Mouse (Mus musculus): ENCODE measurements around the gene Olfr731. TPM values are rescaled to one million over a fixed set of nuclear protein-coding genes. Genes with fewer than 3 reads are reported as not detected.

Olfr731 gene
- polyA plus RNA-seq (2011; ENCODE audit: insufficient read length, low read depth, missing spikeins) = not detected in 2 replicates

GRCm38 (mm10) chr14:50241766-50242165 is at the start of gene Olfr731:
Gene Olfr731, minus strand, starts transcription at chr14:50241866.
- Histone ChIP-seq H3K4me3 (ENCODE audit: insufficient read depth, low read length) (no peak within 1 kb of the TSS), H3K27ac (ENCODE audit: insufficient read depth, low read length) (no peak within 1 kb of the TSS), H3K4me1 (ENCODE audit: control insufficient read depth, insufficient read depth, low read length) (no peaks in the 10 kb centered on the region)
- TF ChIP-seq POLR2A (IDR thresholded peaks at IDR 0.05; ENCODE audit: low read depth, low read length) (no peak), CTCF (IDR thresholded peaks at IDR 0.05; ENCODE audit: borderline replicate concordance, insufficient read depth, low read length) (no peak)

GRCm38 (mm10) chr14:50284106-50284505 is 42.4 kb upstream of the Olfr731 start, which contains the start of gene Olfr732:
Gene Olfr732, minus strand, starts transcription at chr14:50284206.
- Histone ChIP-seq H3K27ac (ENCODE audit: insufficient read depth, low read length) (no peak within 1 kb of the TSS), H3K4me1 (ENCODE audit: control insufficient read depth, insufficient read depth, low read length) (no peaks in the 10 kb centered on the region), H3K4me3 (ENCODE audit: insufficient read depth, low read length) (no peak within 1 kb of the TSS)
- TF ChIP-seq POLR2A (IDR thresholded peaks at IDR 0.05; ENCODE audit: low read depth, low read length) (no peak), CTCF (IDR thresholded peaks at IDR 0.05; ENCODE audit: borderline replicate concordance, insufficient read depth, low read length) (no peak)

GRCm38 (mm10) chr14:50188098-50188497 is 53.6 kb downstream of the Olfr731 start, which contains the start of gene Olfr730:
Gene Olfr730, minus strand, starts transcription at chr14:50188198.
- no peak for TF ChIP-seq POLR2A (IDR thresholded peaks at IDR 0.05; ENCODE audit: low read depth, low read length)
- TF ChIP-seq CTCF (IDR thresholded peaks at IDR 0.05; ENCODE audit: borderline replicate concordance, insufficient read depth, low read length) = no peak

More at GRCm38 (mm10) chr14:50188098-50188497, 53.6 kb downstream of the Olfr731 start, which contains the start of gene Olfr730:
- Histone ChIP-seq H3K4me3 (ENCODE audit: insufficient read depth, low read length) (no peak within 1 kb of the TSS), H3K4me1 (ENCODE audit: control insufficient read depth, insufficient read depth, low read length) (no peaks in the 10 kb centered on the region), H3K27ac (ENCODE audit: insufficient read depth, low read length) (no peak within 1 kb of the TSS)

Other genes starting within 250 kb of the Olfr731 start
- gene Olfr725, start 201.5 kb downstream of the Olfr731 start, polyA plus RNA-seq (2011; ENCODE audit: insufficient read length, low read depth, missing spikeins) = not detected in 2 replicates
- not detected in 2 replicates for gene Olfr726, start 150.9 kb downstream of the Olfr731 start, polyA plus RNA-seq (2011; ENCODE audit: insufficient read length, low read depth, missing spikeins)
- gene Olfr727, start 118.7 kb downstream of the Olfr731 start, polyA plus RNA-seq (2011; ENCODE audit: insufficient read length, low read depth, missing spikeins) = not detected in 2 replicates
- not detected in 2 replicates for gene Olfr728, start 99.2 kb downstream of the Olfr731 start, polyA plus RNA-seq (2011; ENCODE audit: insufficient read length, low read depth, missing spikeins)
- 0.16 TPM in 1 of 2 replicates, not detected in the other for gene Olfr729, start 89.0 kb downstream of the Olfr731 start, polyA plus RNA-seq (2011; ENCODE audit: insufficient read length, low read depth, missing spikeins)
- gene Olfr730, start 53.7 kb downstream of the Olfr731 start, polyA plus RNA-seq (2011; ENCODE audit: insufficient read length, low read depth, missing spikeins) = not detected in 2 replicates
- gene Olfr732, start 42.3 kb upstream of the Olfr731 start, polyA plus RNA-seq (2011; ENCODE audit: insufficient read length, low read depth, missing spikeins) = not detected in 2 replicates
- not detected in 2 replicates for gene Olfr733, start 59.7 kb upstream of the Olfr731 start, polyA plus RNA-seq (2011; ENCODE audit: insufficient read length, low read depth, missing spikeins)
- not detected in 2 replicates for gene Olfr734, start 84.9 kb upstream of the Olfr731 start, polyA plus RNA-seq (2011; ENCODE audit: insufficient read length, low read depth, missing spikeins)
- not detected in 2 replicates for gene Olfr735, start 107.0 kb upstream of the Olfr731 start, polyA plus RNA-seq (2011; ENCODE audit: insufficient read length, low read depth, missing spikeins)
- gene Tlr11, start 116.0 kb upstream of the Olfr731 start, polyA plus RNA-seq (2011; ENCODE audit: insufficient read length, low read depth, missing spikeins) = not detected in 2 replicates
- not detected in 2 replicates for gene Olfr736, start 139.3 kb upstream of the Olfr731 start, polyA plus RNA-seq (2011; ENCODE audit: insufficient read length, low read depth, missing spikeins)
- not detected in 2 replicates for gene Olfr738, start 165.7 kb upstream of the Olfr731 start, polyA plus RNA-seq (2011; ENCODE audit: insufficient read length, low read depth, missing spikeins)
- not detected in 2 replicates for gene Olfr739, start 176.8 kb upstream of the Olfr731 start, polyA plus RNA-seq (2011; ENCODE audit: insufficient read length, low read depth, missing spikeins)
- not detected in 2 replicates for gene Olfr740, start 203.7 kb upstream of the Olfr731 start, polyA plus RNA-seq (2011; ENCODE audit: insufficient read length, low read depth, missing spikeins)
- not detected in 2 replicates for gene Olfr741, start 230.9 kb upstream of the Olfr731 start, polyA plus RNA-seq (2011; ENCODE audit: insufficient read length, low read depth, missing spikeins)

All from embryonic fibroblast, embryonic 13.5 days (primary cell).